Mouse (Mus musculus) liver, embryonic 11.5 days (tissue): Measurements from ENCODE around the gene Ccdc146. TPM values are rescaled to one million over a fixed set of nuclear protein-coding genes. Genes with fewer than 3 reads are reported as not detected.

ENCODE experiments used
- ATAC-seq: fragments of 200-750 bp; cut with Nextera tagmentation; replicated peaks from 2 replicates; pipeline ENCODE4 v1.8.0; 2017; ENCODE audit warnings: moderate number of reproducible peaks, mild to moderate bottlenecking, moderate TSS enrichment, moderate library complexity; ENCODE audit not compliant: low FRiP score
- DNase-seq: peaks from one replicate; pipeline ENCODE4 v3.0.0-alpha.2; 2017; ENCODE audit warnings: low spot score
- H3K27ac ChIP-seq: fragments of 300-500 bp; sonication (generic); 2 replicates; pipeline ENCODE4 v1.5.1; 2014; ENCODE audit warnings: mild to moderate bottlenecking, low read depth, low read length, control low read depth
- H3K27me3 ChIP-seq: fragments of 300-500 bp; sonication (generic); replicated peaks from 2 replicates; pipeline ENCODE4 v1.6.1; 2014; ENCODE audit warnings: low read length, mixed read lengths; ENCODE audit not compliant: control insufficient read depth, insufficient read depth
- H3K36me3 ChIP-seq: fragments of 300-500 bp; sonication (generic); 2 replicates; pipeline ENCODE4 v1.6.1; 2014; ENCODE audit warnings: mild to moderate bottlenecking, low read length, moderate library complexity, mixed read lengths; ENCODE audit not compliant: control insufficient read depth, insufficient read depth
- H3K4me1 ChIP-seq: fragments of 300-500 bp; sonication (generic); replicated peaks from 2 replicates; pipeline ENCODE4 v1.6.1; 2014; ENCODE audit warnings: low read length, mixed read lengths; ENCODE audit not compliant: control insufficient read depth, insufficient read depth
- H3K4me2 ChIP-seq: fragments of 300-500 bp; sonication (generic); 2 replicates; pipeline ENCODE4 v1.6.1; 2014; ENCODE audit warnings: mild to moderate bottlenecking, control low read depth, moderate library complexity
- H3K4me3 ChIP-seq: fragments of 300-500 bp; sonication (generic); 2 replicates; pipeline ENCODE4 v1.5.1; 2014; ENCODE audit warnings: low read depth, low read length, control low read depth
- H3K9ac ChIP-seq: fragments of 300-500 bp; sonication (generic); 2 replicates; pipeline ENCODE4 v1.6.1; 2014; ENCODE audit warnings: low read depth, low read length, control low read depth
- H3K9me3 ChIP-seq: fragments of 300-500 bp; sonication (generic); 2 replicates; pipeline ENCODE4 v1.6.1; 2016; ENCODE audit warnings: low read length, inconsistent platforms, mixed read lengths; ENCODE audit not compliant: control insufficient read depth
- WGBS: fragments of 180-500 bp; shearing (Covaris S2); extraction: QIAGEN DNeasy Blood & Tissue Kit; methylation state at CpG from one replicate; pipeline ENCODE4 v1.1.7; 2014; 5-methylcytosine and 5-hydroxymethylcytosine counted together
- polyA plus RNA-seq: library from polyadenylated mRNA; unstranded; fragments of >200 nt; fragmentation: Nextera tagmentation; extraction: Ambion mirVana; gene quantifications from 2 replicates; pipeline ENCODE4 v1.2.1, GENCODE M21; 2014

The Ccdc146 gene
- polyA plus RNA-seq, 1 experiment from 2014 or later: not detected

GRCm38 (mm10) chr5:21269446-21269845 is 155.0 kb downstream of the Ccdc146 start:
- WGBS: 68% methylated on average over 5 of the region's 5 CpGs
- ATAC-seq (no peak), DNase-seq (no peak)
- H3K27ac ChIP-seq: no peak overlapping the region
- no peaks in the 10 kb centered on the region for H3K9me3 ChIP-seq
- H3K27me3 ChIP-seq: no peaks in the 10 kb centered on the region
- H3K4me3 ChIP-seq: no peak overlapping the region
- H3K36me3 ChIP-seq: no peaks in the 10 kb centered on the region
- no peak overlapping the region for H3K9ac ChIP-seq
- no peaks in the 10 kb centered on the region for H3K4me1 ChIP-seq
- H3K4me2 ChIP-seq: no peak overlapping the region

DNA sequence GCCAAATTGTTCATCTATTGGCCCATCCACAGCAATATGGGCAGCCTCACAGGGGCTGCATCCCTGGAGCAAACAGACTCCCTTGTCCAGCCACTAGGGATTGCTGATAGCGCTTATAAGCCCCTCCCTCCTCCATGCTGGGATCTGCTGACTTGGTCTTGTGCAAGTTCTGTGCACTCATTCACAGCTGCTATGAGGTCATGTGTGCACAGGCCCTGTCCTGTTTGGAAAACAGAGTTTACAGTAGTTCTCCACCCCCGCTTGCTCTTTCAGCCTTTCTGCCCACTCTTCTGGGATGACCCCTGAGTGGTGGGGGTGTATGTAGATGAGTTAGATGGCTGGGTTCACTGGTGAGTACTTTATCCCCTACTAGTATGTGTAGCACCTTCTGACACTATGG is 157.4 kb downstream of the Ccdc146 start:
- DNase-seq: no peak
- Histone ChIP-seq H3K9ac (no peak overlapping the region), H3K4me1 (no peaks in the 10 kb centered on the region), H3K36me3 (no peaks in the 10 kb centered on the region), H3K27ac (no peak overlapping the region), H3K27me3 (no peaks in the 10 kb centered on the region), H3K4me2 (no peak overlapping the region), H3K9me3 (no peaks in the 10 kb centered on the region), H3K4me3 (no peak overlapping the region)
- 81% methylated on average over 2 of the region's 2 CpGs for WGBS
- ATAC-seq: peak; percentile 60

- Histone ChIP-seq H3K9ac (no peak overlapping the region), H3K9me3 (no peaks in the 10 kb centered on the region), H3K36me3 (no peaks in the 10 kb centered on the region), H3K27ac (no peak overlapping the region), H3K4me2 (no peak overlapping the region), H3K27me3 (no peaks in the 10 kb centered on the region), H3K4me1 (no peaks in the 10 kb centered on the region), H3K4me3 (no peak overlapping the region)
- DNase-seq: peak; percentile 62
- ATAC-seq: no peak
- WGBS: 23% methylated on average over 4 of the region's 4 CpGs
These were observed 159.4 kb downstream of the Ccdc146 start for GRCm38 (mm10) chr5:21265049-21265448.

- H3K27ac ChIP-seq: no peak overlapping the region
- no peaks in the 10 kb centered on the region for H3K9me3 ChIP-seq
- H3K4me2 ChIP-seq: no peak overlapping the region
- no peaks in the 10 kb centered on the region for H3K4me1 ChIP-seq
- DNase-seq (no peak), ATAC-seq (no peak)
- WGBS: 88% methylated on average over 8 of the region's 8 CpGs
- H3K4me3 ChIP-seq: no peak overlapping the region
- H3K9ac ChIP-seq: no peak overlapping the region
- H3K36me3 ChIP-seq: no peaks in the 10 kb centered on the region
- H3K27me3 ChIP-seq: no peaks in the 10 kb centered on the region
These were observed 160.0 kb downstream of the Ccdc146 start for GRCm38 (mm10) chr5:21264352-21265021.

DNA sequence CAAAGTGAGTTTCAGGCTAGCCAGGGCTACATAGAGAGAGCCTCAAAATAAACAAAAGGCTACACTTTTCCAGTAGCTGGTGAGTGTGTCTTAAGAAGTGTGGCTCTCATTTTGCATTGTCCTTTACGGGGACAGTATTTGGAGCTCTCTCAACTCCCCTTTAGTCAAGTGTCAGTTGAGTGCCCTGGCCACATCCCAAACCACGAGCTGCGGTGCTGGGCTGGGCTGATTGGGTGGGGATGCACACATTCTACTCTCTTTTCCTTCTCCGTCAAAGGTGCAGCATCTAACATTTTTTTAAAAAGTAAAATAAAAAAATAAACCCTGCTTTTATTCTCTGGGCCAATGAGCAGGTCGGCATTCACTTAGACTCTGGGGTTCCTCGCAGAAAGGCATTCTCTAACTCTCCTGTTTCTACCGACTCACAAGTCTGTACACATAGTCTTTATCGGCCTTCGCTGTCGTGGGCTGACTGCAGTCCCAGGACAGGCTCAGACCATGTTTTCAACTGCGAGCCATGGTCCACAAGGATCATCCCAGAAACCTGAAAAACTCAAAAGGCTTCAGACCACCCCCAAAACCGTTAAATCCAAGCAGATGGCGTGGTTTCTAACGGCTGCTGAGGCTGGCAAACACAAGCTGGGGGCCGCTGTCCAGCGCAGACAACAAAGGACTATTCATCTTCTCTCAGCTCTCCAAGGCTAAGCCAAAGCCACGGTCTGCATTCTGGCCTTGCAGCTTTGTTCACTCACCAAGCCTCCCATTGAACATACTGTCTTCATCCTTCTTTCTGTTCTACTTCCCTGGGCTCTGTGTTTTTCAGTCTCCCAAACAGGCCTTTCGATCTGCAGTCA is 161.0 kb downstream of the Ccdc146 start:
- no peak overlapping the region for H3K4me2 ChIP-seq
- H3K9me3 ChIP-seq: no peaks in the 10 kb centered on the region
- H3K4me3 ChIP-seq: no peak overlapping the region
- no peaks in the 10 kb centered on the region for H3K27me3 ChIP-seq
- WGBS: 64% methylated on average over 18 of the region's 18 CpGs
- no peak overlapping the region for H3K27ac ChIP-seq
- no peak for ATAC-seq
- no peak overlapping the region for H3K9ac ChIP-seq
- H3K4me1 ChIP-seq: no peaks in the 10 kb centered on the region
- H3K36me3 ChIP-seq: no peaks in the 10 kb centered on the region
- no peak for DNase-seq

- Histone ChIP-seq H3K27me3 (no peaks in the 10 kb centered on the region), H3K4me1 (no peaks in the 10 kb centered on the region; the same call in 1 of the 2 replicates), H3K9ac (no peak overlapping the region), H3K4me3 (no peak overlapping the region), H3K9me3 (no peaks in the 10 kb centered on the region), H3K36me3 (no peaks in the 10 kb centered on the region), H3K27ac (no peak overlapping the region), H3K4me2 (no peak overlapping the region)
- no peak for ATAC-seq
- DNase-seq: no peak
- 61% methylated on average over 6 of the region's 6 CpGs for WGBS
These were observed 163.2 kb downstream of the Ccdc146 start for GRCm38 (mm10) chr5:21261202-21261844.

DNA sequence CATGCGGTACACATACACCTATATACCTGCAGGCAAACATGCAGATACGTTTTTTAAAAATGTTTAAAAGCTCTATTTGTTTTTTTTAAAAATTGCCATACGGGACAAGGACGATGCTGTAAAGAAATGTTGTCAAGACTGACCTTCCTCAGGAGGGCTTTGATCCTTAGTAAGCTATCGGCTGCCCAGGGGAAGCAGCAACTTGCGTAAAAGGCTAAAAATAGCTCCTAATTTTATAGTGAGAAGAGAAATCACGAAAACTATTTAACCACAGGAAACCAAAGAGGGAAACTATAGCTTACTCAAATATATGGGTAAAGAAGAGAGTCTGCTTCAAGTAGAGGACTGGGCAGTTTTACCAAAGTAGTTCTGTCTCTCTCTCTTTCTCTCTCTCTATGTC is 163.7 kb downstream of the Ccdc146 start:
- Histone ChIP-seq H3K27ac (no peak overlapping the region), H3K4me2 (no peak overlapping the region), H3K36me3 (no peaks in the 10 kb centered on the region), H3K4me1 (no peaks in the 10 kb centered on the region; the same call in 1 of the 2 replicates), H3K4me3 (no peak overlapping the region), H3K27me3 (no peaks in the 10 kb centered on the region), H3K9ac (no peak overlapping the region), H3K9me3 (no peaks in the 10 kb centered on the region)
- WGBS: 64% methylated on average over 7 of the region's 7 CpGs
- ATAC-seq (no peak), DNase-seq (no peak)

DNA sequence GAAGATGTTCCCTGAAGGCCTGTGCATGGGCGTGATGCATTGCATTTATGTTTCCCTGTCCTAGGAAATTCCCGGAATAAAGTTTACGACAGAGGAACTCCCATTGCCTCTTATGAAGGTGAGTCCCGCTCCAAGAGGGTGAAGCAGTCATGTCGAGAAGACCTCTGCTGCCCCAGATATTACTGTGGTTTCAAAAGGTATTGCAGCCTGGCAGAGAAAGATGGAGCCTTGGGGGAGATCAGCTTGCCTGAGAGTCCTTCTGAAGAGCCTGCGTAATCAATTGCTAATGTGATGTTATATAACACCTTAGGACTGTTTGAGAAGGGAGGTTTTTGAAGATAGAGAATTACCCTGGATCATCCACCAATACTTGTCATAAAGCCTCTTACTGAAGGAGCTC is 166.7 kb downstream of the Ccdc146 start:
- Histone ChIP-seq H3K4me1 (no peaks in the 10 kb centered on the region; the same call in 1 of the 2 replicates), H3K36me3 (no peaks in the 10 kb centered on the region), H3K27me3 (no peaks in the 10 kb centered on the region), H3K4me2 (no peak overlapping the region), H3K4me3 (no peak overlapping the region), H3K9ac (no peak overlapping the region), H3K9me3 (no peaks in the 10 kb centered on the region), H3K27ac (no peak overlapping the region)
- DNase-seq (no peak), ATAC-seq (no peak; the same call in 1 of the 2 replicates)
- 69% methylated on average over 6 of the region's 6 CpGs for WGBS
